Mouse (Mus musculus) layer of hippocampus, postnatal 14 days (tissue): ENCODE measurements around the gene Herc1. TPM values are rescaled to one million over a fixed set of nuclear protein-coding genes. Genes with fewer than 3 reads are reported as not detected.
"Not testable (repeated sequence)": the region's sequence is repeated elsewhere in the genome, so short reads cannot be mapped to it uniquely, and the experiment has no call there.

Experiments
- DNase-seq, 2 experiments: peaks; one replicate each; pipeline ENCODE4 v3.0.0; 2021 to 2022; ENCODE audit warnings: low spot score in 2 of 2, mixed read lengths in 1 of 2
- total RNA-seq, 2 experiments: library from RNA; stranded (reverse); gene quantifications; 2 replicates each; pipeline ENCODE4 v1.2.3; 2021

Gene Herc1
- total RNA-seq, 2 experiments from 2014 or later = 112 to 128 TPM

DNA sequence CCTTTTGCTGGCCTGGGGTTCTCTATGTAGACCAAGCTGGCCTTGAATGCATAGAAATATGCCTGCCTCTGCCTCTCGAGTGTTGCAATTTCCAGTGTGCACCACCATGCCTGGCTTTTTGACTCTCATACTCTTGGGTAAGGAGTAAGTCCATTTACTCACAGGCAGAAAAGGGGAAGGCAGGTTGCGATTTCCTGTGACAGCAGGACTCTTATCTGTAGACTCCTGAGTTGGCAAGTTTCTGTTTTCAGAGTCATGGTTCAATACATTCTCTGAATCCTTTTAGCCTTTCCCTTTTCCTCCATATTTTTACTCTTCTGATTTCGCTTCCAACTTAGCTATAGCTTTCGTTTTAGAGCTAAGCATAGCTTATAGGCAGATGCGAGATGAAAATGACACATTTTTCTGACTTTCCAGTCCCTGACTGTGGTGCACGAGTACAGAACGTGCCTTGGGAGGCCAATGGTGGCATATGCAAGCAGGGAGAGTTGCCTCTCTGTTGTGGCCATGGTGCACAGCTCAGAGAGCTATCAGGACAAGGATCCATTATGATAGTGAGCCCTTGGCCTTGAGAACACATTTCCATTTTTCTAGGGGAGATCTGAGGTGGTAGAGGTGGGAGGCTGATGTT, 2.7 kb upstream of the Herc1 start:
- no peak for DNase-seq

DNA sequence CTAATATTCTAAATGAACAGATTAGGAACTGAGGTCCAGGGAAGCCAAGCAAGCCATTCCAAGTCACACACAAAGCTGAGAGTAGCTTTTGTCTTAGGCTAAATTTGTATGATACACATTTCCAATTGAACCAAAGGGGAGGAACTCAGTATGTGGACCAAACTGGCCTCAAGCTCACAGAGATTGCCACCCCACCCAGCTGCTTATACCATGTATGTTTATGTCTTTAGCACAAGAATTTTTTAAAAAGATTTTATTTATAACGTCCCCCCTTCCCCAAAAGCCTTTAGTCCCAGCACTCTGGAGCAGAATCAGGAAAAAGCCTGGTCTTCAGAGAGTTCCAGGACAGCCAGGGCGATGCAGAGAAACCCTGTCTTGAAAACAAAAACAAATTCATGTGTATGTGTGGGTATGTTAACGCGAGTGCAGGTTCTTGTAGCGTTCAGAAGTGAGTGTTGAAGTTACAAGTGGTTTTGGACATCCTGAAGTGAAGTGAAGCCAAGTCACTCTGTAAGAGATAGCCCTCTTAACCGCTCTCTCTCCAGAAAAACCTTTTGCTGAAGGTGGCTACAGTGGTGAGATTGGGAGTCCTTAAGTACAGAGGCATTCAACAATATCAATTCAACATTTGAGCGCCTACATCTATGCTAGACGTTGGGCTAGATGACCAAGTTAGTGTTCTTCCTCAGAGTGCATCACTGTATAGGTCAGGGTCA, 948 bp upstream of the Herc1 start:
- no peak for DNase-seq

DNA sequence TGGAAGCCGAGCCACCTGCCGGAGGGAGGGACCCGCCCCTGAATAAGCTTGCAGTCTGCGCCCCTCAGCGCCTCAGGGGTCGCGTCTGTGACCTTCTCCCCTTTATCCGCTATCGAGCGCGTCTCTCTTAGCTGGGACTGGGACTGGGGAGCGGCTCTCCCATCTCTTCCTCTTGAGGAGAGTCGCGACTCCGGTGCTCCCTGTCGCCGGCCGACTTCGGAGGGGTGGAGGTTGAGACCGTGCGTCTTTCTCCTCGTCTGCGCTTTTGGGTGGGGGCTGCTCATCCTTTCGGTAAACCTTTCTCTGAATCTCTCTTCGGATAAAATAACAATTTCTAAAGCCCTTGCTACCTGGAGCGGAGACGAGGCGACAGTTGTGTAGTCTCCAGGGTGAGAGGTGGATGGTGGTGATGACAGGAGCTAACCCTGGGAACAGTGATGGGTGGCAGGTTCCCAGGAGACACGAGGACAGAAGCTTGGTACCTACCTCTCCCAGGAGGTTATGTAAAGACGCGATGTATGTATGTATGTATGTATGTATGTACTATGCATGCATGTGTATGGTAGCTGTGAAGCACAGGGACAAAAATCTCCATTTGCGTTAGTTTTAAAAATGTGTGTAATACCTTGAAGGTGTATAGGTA, 659 bp downstream of the Herc1 start:
- no peak for DNase-seq

DNA sequence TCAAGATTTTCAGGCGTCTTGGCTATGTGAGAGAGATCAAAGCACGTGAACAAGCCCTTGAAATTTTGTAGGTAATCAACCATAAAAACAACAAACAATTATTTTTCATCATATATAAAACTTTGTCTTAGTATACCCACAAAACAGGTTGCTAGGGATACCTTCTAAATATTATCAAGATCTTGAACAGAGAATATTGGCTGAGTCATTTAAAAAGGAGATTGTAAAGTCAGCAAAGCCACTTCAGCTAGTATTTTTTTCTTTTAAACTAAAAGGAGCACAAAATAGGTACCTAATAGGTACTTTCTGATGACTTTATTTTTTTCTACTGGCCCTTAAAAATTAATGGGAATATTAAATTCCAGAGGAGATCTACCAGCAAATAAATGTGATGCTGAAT, 2.5 kb downstream of the Herc1 start:
- DNase-seq = no peak

DNA sequence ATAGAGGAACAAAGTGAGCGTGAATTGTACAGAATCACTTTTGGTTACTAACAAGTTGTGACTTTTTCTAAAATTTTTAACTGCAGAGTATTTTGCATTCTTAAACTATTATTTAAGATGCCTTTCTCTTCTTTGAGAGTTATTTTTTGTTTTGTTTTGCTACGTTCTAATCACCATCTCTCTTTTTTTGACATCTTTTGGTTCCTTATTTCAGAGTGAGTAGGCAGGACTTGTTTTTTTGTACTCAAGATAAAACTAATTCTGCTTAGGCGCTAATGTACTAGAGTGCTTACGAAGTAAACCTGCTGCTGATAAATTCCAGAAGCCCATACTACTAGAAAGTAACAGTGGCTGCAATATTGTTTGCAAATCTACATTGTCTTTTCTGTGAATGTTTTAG, 8.9 kb downstream of the Herc1 start:
- DNase-seq = no peak

DNA sequence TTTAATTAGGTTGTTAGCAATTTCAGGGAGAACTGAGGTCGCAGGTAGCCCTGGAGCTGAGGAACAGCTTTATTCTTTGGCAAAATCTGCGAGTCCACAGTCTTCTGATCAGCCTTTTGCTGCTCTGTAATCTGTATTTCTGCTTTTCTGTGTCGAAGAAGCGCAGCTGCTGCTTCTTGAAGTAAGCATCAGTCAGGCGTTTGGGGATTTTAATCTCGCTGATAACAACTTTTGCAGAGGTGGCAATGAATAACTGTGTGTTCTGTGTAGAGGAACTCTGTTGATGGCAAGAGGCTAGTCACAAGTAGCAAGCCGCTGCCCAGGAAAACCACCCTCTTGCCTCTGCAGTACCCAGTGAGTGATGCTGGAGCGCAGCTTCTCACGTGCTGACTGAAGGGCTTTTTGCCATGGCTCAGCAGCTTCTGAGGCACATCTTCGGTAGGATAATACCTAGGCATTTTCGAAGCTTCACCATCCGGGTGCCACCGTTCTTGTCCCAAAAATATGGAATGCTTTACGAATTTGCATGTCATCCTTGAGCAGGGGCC, 10.0 kb downstream of the Herc1 start:
- DNase-seq = no peak

DNA sequence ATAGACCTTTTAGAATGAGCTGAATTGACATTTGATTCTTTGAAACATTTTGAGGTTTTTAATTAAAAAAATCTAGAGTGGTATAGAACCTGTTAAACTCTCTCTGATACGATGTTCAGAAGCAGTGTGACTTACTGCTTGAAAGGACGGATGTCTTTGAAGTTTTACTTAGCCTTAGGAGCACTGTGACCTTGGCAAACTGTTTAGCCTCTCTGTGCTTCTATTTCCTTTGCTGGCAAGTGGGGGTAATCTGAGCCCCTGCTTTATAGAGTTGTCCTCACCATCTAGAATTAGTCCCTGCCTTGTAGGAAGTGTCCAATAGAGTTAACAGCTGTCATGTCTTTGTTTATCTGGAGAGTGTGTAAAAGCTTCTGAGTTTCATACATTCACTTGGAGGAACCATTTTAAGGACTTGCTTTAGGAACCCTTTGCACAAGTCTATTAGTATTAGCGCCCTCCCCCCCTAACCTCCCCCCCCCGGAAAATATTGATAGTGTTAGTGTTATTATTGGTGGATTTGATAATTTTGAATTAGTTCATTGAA, 18.7 kb downstream of the Herc1 start:
- DNase-seq = no peak

DNA sequence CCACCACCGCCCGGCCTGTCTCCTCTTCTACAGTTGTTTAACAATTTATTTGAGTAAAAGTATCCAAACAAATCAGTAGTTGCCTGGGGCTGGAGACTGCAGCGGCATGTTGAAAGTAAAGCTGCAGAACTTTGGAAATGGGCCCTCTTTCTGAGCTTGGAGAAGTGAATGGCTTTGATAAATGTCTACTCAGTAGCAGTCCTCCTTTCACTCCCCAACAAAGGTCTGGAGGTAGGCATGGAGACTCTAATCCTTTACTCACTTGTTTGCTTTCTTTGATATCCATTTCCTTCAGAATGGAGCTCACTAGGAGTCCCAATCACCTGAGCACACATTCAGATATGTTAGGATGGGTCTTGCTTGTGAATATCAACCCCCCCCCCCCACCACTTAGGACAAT, 20.1 kb downstream of the Herc1 start:
- DNase-seq = no peak

DNA sequence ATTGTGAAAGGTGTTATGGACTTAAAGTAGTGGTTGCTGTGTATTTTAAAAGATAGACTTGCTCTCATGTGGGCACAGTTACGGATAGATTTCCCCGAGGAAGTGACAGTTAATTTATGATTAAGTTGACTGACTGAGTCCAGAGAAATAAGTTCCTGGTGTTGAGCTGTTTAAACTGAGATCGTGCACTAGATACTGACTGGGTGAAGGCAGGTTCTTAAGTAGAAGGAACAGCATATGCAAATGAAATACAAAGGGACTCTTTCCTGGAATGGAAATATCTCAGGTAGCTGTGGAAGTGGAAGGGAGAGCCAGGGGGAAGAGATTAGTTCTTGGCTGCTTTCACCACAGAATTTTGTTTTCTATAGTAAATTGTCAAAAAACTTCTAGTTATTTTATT, 20.6 kb downstream of the Herc1 start:
- DNase-seq = no peak

DNA sequence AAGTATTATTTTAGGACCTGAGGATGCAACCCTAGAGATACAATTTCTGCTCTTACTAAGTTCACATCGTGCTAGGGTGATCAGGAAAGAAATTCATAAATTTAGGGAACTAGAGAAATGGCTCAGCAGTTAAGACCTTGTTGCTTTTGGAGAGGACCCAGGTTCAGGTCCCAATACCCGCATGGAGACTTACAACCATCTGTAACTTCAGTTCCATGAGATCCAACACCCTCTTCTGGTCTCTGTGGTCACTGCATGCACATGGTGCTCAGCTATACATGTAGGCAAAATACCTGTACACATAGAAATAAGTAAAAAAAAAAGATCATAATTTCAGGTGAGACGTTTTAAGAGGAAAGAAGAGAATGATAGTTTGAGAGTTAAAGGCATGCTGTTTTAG, 23.2 kb downstream of the Herc1 start:
- no peak for DNase-seq

DNA sequence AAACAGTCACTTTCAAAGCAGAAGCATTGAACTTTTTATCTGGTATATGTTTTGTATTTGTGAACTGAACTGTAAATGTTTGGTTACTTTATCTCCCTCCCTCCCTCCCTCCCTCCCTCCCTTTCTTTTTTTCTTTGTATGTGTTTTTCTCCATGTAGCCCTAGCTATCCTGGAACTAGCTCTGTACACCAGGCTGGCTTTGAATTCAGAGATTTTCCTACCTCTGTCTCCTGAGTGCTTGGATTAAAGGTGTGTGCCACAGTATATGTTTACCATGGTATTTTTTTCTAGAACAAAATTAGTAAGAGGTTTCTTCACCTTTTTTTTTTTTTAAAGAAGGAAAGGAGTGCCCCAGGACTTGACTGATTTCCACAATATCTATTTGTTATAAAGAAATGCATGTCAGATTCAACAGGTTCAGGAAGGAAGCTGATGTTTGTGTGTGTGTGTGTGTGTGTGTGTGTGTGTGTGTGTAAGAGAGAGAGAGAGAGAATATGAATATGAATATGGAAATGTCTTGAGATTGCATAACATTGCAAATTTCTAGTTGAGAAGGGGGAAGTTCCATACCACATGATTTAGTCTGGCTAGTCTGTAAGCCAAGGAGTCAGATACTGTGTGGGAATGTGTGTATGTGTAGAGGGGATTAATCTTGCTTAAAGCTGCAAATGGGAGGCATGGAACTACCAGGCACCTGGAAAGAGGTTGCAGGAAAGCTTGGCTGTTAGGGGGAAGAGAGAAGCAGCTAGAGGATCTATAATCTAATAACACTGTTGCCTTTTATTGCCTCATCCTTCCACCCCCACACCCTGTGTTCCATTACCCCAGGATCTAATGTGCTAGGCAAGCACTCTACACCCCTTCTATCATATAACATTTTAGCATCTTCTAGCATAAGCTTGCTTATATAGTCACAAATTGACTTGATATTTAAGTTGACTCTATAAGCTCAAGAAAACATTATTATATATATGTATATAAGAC, 24.5 kb downstream of the Herc1 start:
- no peak for DNase-seq

DNA sequence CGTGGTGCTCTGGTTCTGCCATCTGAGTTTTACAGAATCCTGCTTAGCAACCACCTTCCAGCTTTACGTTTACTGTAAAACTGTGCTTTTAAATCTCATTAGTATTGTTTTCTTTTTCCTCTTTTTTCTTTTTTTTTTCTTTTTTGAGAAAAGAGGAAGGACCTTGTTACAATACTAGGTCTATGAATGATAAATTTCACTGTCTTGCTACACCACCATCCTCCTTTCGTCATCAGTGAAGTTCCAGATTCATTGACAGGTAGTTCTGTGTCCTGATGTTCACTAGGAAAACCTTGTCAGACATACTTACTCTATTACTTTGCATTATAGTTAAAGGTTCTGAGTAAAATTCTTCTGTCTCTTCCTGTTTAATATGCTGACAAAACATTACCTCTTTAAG, 33.2 kb downstream of the Herc1 start:
- no peak for DNase-seq

DNA sequence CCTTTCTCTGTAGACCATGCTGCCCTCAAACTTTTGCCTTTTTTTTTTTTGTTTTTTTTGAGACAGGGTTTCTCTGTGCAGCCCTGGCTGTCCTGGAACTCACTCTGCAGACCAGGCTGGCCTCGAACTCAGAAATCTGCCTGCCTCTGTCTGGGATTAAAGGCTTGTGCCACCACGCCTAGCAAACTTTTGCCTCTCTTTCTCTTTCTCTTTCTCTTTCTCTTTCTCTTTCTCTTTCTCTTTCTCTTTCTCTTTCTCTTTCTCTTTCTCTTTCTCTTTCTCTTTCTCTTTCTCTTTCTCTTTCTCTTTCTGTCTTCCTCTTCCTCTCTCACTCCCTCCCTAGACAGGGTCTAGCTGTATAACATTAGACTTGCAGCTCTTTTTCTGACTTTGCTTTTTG, 40.1 kb downstream of the Herc1 start:
- DNase-seq = not testable (repeated sequence)

DNA sequence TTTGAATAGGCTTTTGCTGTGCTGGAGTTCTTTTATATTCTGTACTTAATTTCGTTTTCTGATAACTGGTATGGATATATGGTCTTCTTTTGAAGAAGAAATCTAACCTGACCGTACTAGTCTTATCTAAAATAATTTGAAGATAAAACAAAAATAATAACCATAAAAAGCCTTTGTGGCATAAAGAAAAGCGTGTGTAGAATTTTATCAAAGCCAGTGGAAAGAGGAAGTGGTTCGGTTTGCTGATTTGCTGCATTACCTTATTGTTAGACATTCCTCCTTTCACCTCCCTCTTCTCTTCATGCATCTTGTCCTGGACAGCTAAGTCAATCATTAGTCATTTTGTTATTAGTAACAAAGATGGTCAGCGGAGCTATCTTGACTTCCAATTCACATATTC, 43.1 kb downstream of the Herc1 start:
- no peak for DNase-seq

DNA sequence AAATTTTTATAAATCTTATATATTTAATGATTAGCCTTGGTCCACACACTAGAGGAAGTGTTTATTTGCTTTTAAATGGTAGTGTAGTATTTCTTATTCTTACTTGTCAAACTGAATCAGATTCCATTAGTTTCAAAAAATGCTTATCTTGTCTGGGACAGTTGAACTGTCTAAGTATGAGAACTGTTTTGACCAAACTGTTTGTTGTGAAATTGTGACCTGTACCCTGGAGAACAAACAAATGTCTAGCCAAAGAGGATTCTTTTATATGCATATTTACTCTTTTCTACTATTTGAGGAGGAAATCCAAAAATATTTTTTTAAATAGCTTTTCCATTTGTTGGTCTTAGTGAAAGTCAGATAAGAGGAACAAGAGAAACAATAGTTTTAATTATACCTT, 73.2 kb downstream of the Herc1 start:
- DNase-seq = no peak

DNA sequence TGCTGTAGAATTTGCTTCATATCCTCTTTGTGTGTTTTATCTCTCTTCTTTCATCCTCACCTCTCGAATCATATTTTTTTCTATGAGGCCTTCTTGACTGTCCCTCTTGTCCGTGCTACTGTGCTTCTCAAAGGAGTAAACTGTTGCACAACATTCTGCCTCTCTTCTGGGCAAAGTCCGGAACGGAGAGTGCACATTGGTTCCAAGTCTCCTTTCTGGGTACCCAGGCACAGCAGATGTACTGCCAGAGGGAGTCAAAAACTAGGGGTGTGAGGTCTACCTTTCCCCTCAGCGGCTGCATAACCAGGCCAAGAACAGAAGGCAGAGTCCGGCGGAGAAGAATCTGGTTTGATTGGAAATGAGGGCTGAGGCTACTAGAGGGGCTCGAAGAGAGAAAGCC, 89.8 kb downstream of the Herc1 start:
- no peak for DNase-seq

DNA sequence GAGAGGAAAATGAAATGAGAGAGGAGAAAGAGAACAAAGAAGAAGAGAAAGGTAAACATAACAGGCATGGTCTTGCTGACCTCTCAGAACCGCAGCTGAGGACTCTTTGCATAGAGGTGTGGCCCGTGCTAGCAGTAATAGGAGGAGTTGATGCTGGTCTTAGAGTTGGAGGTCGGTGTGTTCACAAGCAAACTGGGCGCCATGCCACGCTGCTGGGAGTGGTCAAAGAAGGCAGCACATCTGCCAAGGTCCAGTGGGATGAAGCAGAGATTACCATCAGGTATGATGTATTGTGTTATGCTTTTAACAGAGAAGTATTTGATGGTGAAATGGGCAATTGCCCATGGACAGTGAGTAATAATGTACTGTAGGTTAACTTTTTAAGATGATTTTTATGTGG, 98.0 kb downstream of the Herc1 start:
- DNase-seq = no peak

DNA sequence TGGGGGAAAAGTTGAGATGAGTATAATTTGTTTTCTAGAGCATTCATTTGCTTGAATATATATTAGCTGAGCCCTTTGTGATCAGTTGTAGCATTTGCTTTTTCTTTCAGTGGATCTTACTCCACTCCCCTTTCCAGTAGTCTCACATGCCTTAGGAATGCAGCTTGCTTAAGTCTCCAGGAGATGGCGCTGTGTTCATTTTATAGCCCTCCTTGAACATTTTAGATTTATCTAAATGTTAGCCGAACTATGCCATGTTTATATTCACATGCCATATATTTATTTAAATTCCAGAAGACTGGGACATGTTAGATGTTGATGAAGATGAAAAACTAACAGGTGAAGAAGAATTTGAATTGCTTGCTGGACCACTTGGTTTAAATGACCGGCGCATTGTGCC, 114.8 kb downstream of the Herc1 start:
- no peak for DNase-seq

DNA sequence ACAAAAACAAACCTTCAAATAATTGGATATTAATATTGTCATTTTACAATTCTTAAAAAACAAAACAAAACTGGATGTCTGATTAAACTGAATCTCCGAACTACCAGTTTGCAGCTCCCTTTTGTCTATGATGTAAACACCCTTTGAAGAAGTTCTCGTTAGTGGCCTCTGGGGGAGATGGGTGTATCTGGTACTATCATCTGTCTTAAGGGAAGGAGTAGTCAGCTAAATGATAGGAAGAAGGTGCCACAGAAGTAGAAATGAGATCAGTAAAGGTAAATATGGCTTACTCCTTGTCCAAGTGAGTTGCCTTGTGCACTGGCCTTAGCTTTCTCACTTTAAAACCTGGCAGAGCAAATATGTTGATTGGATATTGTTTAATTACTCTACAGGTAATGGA, 127.5 kb downstream of the Herc1 start:
- DNase-seq = no peak

DNA sequence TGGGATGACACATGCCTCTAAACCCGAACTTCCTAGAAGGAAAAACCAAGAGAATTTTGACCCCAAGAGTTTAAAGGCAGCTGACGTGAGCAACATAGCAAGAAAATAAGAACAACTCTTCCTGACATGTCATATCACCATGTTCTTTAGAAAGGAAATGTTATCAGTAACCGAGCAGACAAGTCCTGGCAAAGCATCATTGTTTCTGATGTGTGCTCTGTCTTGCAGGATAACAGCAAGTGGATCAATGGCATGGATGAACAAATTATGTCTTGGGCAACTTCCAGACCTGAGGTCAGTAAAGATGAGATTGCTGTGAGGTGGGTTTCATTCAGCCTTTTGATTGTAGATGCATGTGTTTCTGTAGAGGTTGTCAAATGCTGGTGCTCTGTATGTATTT, 133.2 kb downstream of the Herc1 start:
- DNase-seq = no peak

DNA sequence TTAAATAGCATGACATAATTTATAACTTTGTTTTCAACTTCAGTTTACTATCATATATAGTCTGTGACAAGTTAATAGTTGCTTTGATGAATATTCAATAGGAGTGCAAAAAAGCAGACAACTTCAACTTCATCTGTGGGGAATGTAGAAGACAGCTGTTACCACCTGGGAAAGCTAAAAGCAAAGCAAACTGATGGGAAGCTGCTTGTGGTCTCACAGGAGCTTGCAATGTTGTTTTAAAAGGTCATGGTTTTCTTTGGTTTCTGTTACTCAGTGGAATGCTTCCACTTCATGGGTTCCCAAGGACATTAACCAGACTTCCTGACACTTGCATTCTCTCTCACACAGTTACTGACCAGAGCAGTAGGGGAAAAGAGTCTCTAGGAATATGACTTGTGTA, 138.5 kb downstream of the Herc1 start:
- no peak for DNase-seq
